Comparison of ENCODE assay signal across 17 mouse cellular contexts in genomic region chr2:106705664-106706063, GRCm38 (mm10). TPM values are rescaled to one million over a fixed set of nuclear protein-coding genes. Genes with fewer than 3 reads are reported as not detected.
DNase-seq lines count a peak whose midpoint lies in the region; ATAC-seq lines count a peak whose summit lies in the region.
"Had no signal": no experiment of that assay in that cellular context is flagged by ENCODE, and none has a peak within 500 bp of the region (broad histone marks: within the 10 kb centered on the region; RNA-seq: fewer than 3 reads in every experiment).

No protein-coding gene starts in this region.

- no peak overlapping the region for H3K9ac ChIP-seq in kidney, embryonic 15.5 days
- 0 out of 2 replicates have a peak overlapping the region, but pooled peaks have one; percentile 13 for H3K9ac ChIP-seq in neural tube, embryonic 12.5 days
- H3K9ac ChIP-seq in limb, embryonic 11.5 days (ENCODE audit: low read length), result no peak overlapping the region
- H3K9ac ChIP-seq in neural tube, embryonic 14.5 days (replicated peaks; ENCODE audit: low read depth, low read length), result no peak overlapping the region
- H3K9ac ChIP-seq: embryonic facial prominence, embryonic 12.5 days; forebrain, embryonic 12.5 days; heart, embryonic 13.5 days had no signal

- no peak overlapping the region for H3K4me2 ChIP-seq in kidney, embryonic 15.5 days
- no peak overlapping the region for H3K4me2 ChIP-seq in neural tube, embryonic 12.5 days (replicated peaks)
- H3K4me2 ChIP-seq in limb, embryonic 11.5 days (ENCODE audit: low read depth, severe bottlenecking), result no peak overlapping the region
- H3K4me2 ChIP-seq in neural tube, embryonic 14.5 days (ENCODE audit: low read depth, low read length), result no peak overlapping the region; the same call in 1 of the 2 replicates
- H3K4me2 ChIP-seq: embryonic facial prominence, embryonic 12.5 days; forebrain, embryonic 12.5 days; heart, embryonic 13.5 days had no signal

- H3K4me3 ChIP-seq in kidney, embryonic 15.5 days (replicated peaks), result no peak overlapping the region
- no peak overlapping the region for H3K4me3 ChIP-seq in neural tube, embryonic 12.5 days
- H3K4me3 ChIP-seq in limb, embryonic 11.5 days (ENCODE audit: low read depth, low read length), result no peak overlapping the region
- H3K4me3 ChIP-seq in neural tube, embryonic 14.5 days (ENCODE audit: low read depth, low read length), result no peak overlapping the region
- H3K4me3 ChIP-seq: embryonic facial prominence, embryonic 12.5 days; forebrain, embryonic 12.5 days; heart, embryonic 13.5 days had no signal

- peaks cover 19% of the 10 kb centered on the region for H3K4me1 ChIP-seq in kidney, embryonic 15.5 days
- peaks cover 13% of the 10 kb centered on the region for H3K4me1 ChIP-seq in neural tube, embryonic 12.5 days
- peaks cover 14% of the 10 kb centered on the region for H3K4me1 ChIP-seq in limb, embryonic 11.5 days (ENCODE audit: control insufficient read depth, insufficient read depth, low read length)
- peaks cover 8% of the 10 kb centered on the region; the same call in 1 of the 2 replicates for H3K4me1 ChIP-seq in neural tube, embryonic 14.5 days (ENCODE audit: control insufficient read depth, insufficient read depth, low read length)

- H3K27me3 ChIP-seq in kidney, embryonic 15.5 days, result no peaks in the 10 kb centered on the region
- no peaks in the 10 kb centered on the region for H3K27me3 ChIP-seq in neural tube, embryonic 12.5 days (replicated peaks)
- H3K27me3 ChIP-seq in limb, embryonic 11.5 days (ENCODE audit: control insufficient read depth, insufficient read depth, low read length), result no peaks in the 10 kb centered on the region
- no peaks in the 10 kb centered on the region for H3K27me3 ChIP-seq in neural tube, embryonic 14.5 days (ENCODE audit: control insufficient read depth, insufficient read depth, low read length)
- H3K27me3 ChIP-seq: embryonic facial prominence, embryonic 12.5 days; forebrain, embryonic 12.5 days; heart, embryonic 13.5 days had no signal

- H3K36me3 ChIP-seq in kidney, embryonic 15.5 days, result no peaks in the 10 kb centered on the region
- peaks cover 11% of the 10 kb centered on the region; the same call in 1 of the 2 replicates for H3K36me3 ChIP-seq in neural tube, embryonic 12.5 days
- H3K36me3 ChIP-seq in limb, embryonic 11.5 days (ENCODE audit: control insufficient read depth, insufficient read depth, low read length), result no peaks in the 10 kb centered on the region
- H3K36me3 ChIP-seq in neural tube, embryonic 14.5 days (ENCODE audit: control insufficient read depth, insufficient read depth, low read length), result peaks cover 6% of the 10 kb centered on the region; the same call in 1 of the 2 replicates

- no peak overlapping the region for H3K27ac ChIP-seq in kidney, embryonic 15.5 days
- H3K27ac ChIP-seq in neural tube, embryonic 12.5 days, result no peak overlapping the region
- H3K27ac ChIP-seq in limb, embryonic 11.5 days (replicated peaks; ENCODE audit: low read depth, low read length), result no peak overlapping the region
- no peak overlapping the region for H3K27ac ChIP-seq in neural tube, embryonic 14.5 days (ENCODE audit: low read depth, low read length)
- H3K27ac ChIP-seq: embryonic facial prominence, embryonic 12.5 days; forebrain, embryonic 12.5 days; heart, embryonic 13.5 days had no signal

- 50% methylated on average over 5 of the region's 5 CpGs for WGBS in kidney, embryonic 15.5 days
- 81% methylated on average over 5 of the region's 5 CpGs for WGBS in neural tube, embryonic 12.5 days
- WGBS in limb, embryonic 11.5 days, result 81% methylated on average over 5 of the region's 5 CpGs
- WGBS in neural tube, embryonic 14.5 days, result 82% methylated on average over 5 of the region's 5 CpGs

- no peaks in the 10 kb centered on the region for H3K9me3 ChIP-seq in kidney, embryonic 15.5 days (replicated peaks)
- no peaks in the 10 kb centered on the region for H3K9me3 ChIP-seq in neural tube, embryonic 12.5 days
- H3K9me3 ChIP-seq in limb, embryonic 11.5 days (ENCODE audit: control insufficient read depth, low read length), result no peaks in the 10 kb centered on the region
- H3K9me3 ChIP-seq in neural tube, embryonic 14.5 days (ENCODE audit: control insufficient read depth, low read length), result no peaks in the 10 kb centered on the region
- H3K9me3 ChIP-seq: embryonic facial prominence, embryonic 12.5 days; forebrain, embryonic 12.5 days; heart, embryonic 13.5 days had no signal

- peak; percentile 52 for ATAC-seq in kidney, embryonic 15.5 days (replicated peaks; ENCODE audit: low FRiP score)
- no peak for ATAC-seq in neural tube, embryonic 12.5 days (ENCODE audit: low FRiP score, low read depth)
- 0 out of 2 replicates have a peak, but pooled peaks have one; percentile 7 for ATAC-seq in limb, embryonic 11.5 days (ENCODE audit: insufficient number of reproducible peaks, low FRiP score, low TSS enrichment, low read depth)
- 0 out of 2 replicates have a peak, but pooled peaks have one; percentile 13 for ATAC-seq in neural tube, embryonic 14.5 days (ENCODE audit: low read depth)
- ATAC-seq: hindbrain, embryonic 16.5 days had no signal

- no peak for DNase-seq in kidney, postnatal 36 days
- DNase-seq in neural tube, embryonic 10.5 days (ENCODE audit: extremely low spot score, low spot score), result no peak
- no peak for DNase-seq in limb, embryonic 11.5 days (ENCODE audit: low spot score)
- no peak for DNase-seq in ovary, postnatal 10 days (ENCODE audit: low spot score)
- DNase-seq: adrenal gland, adult 2 months; adrenal gland, postnatal 25 days; cerebellum, adult 18-20 months; cerebellum, adult 9-11 months; gastrocnemius, postnatal 36 days; heart, postnatal 36 days had no signal

RNA-seq across cellular contexts. Expression of gene Mpped2, which starts 12.6 kb away (rescaled TPM):
- polyA plus RNA-seq in kidney, embryonic 15.5 days (2015; fragmentation: Nextera tagmentation; extraction: Ambion mirVana), result 29.5 and 30.0 TPM in 2 replicates
- 144 and 147 TPM in 2 replicates for polyA plus RNA-seq in neural tube, embryonic 12.5 days (2016; fragmentation: Nextera tagmentation; extraction: Ambion mirVana)
- polyA plus RNA-seq in limb, embryonic 11.5 days (2014; fragmentation: Nextera tagmentation; extraction: Ambion mirVana), result 91.3 and 98.0 TPM in 2 replicates
- polyA plus RNA-seq in neural tube, embryonic 14.5 days (2014; fragmentation: Nextera tagmentation; extraction: Ambion mirVana), result 239 and 242 TPM in 2 replicates
